Mouse (Mus musculus) neural tube, embryonic 11.5 days (tissue): ENCODE results near the gene Setd2. TPM values are rescaled to one million over a fixed set of nuclear protein-coding genes. Genes with fewer than 3 reads are reported as not detected.

Experiments used
- ATAC-seq: fragments of 200-750 bp; cut with Nextera tagmentation; 2 replicates; pipeline ENCODE4 v1.8.0; 2017; ENCODE audit warnings: moderate number of reproducible peaks, mild to moderate bottlenecking, moderate TSS enrichment, moderate library complexity; ENCODE audit not compliant: insufficient read depth, low FRiP score, low TSS enrichment
- DNase-seq: peaks from one replicate; pipeline ENCODE4 v3.0.0-alpha.2; 2015; ENCODE audit warnings: low spot score
- H3K27ac ChIP-seq: fragments of 300-500 bp; sonication (generic); 2 replicates; pipeline ENCODE4 v1.5.1; 2014; ENCODE audit warnings: low read depth, mild to moderate bottlenecking, low read length
- H3K27me3 ChIP-seq: fragments of 300-500 bp; sonication (generic); 2 replicates; pipeline ENCODE4 v1.6.1; 2014; ENCODE audit warnings: mild to moderate bottlenecking, low read length, mixed read lengths; ENCODE audit not compliant: control insufficient read depth, insufficient read depth
- H3K36me3 ChIP-seq: fragments of 300-500 bp; sonication (generic); 2 replicates; pipeline ENCODE4 v1.6.1; 2014; ENCODE audit warnings: mild to moderate bottlenecking, low read length, moderate library complexity, mixed read lengths; ENCODE audit not compliant: control insufficient read depth, insufficient read depth
- H3K4me1 ChIP-seq: fragments of 300-500 bp; sonication (generic); 2 replicates; pipeline ENCODE4 v1.6.1; 2014; ENCODE audit warnings: low read length, mixed read lengths; ENCODE audit not compliant: control insufficient read depth, insufficient read depth
- H3K4me2 ChIP-seq: fragments of 300-500 bp; sonication (generic); 2 replicates; pipeline ENCODE4 v1.6.1; 2014; ENCODE audit warnings: low read depth, mild to moderate bottlenecking, moderate library complexity
- H3K4me3 ChIP-seq: fragments of 300-500 bp; sonication (generic); 2 replicates; pipeline ENCODE4 v1.5.1; 2014; ENCODE audit warnings: low read depth, low read length
- H3K9ac ChIP-seq: fragments of 300-500 bp; sonication (generic); 2 replicates; pipeline ENCODE4 v1.6.1; 2014; ENCODE audit warnings: mild to moderate bottlenecking, low read length
- H3K9me3 ChIP-seq: fragments of 300-500 bp; sonication (generic); 2 replicates; pipeline ENCODE4 v1.6.1; 2016; ENCODE audit warnings: low read length; ENCODE audit not compliant: control insufficient read depth
- WGBS: fragments of 180-500 bp; shearing (Covaris S2); extraction: QIAGEN DNeasy Blood & Tissue Kit; methylation state at CpG from one replicate; pipeline ENCODE4 v1.1.7; 2014; 5-methylcytosine and 5-hydroxymethylcytosine counted together
- polyA plus RNA-seq: library from polyadenylated mRNA; unstranded; fragments of >200 nt; fragmentation: Nextera tagmentation; extraction: Ambion mirVana; gene quantifications from 2 replicates; pipeline ENCODE4 v1.2.1, GENCODE M21; 2014

Setd2 gene
- polyA plus RNA-seq = 45.0 and 50.6 TPM in 2 replicates

GRCm38 (mm10) chr9:110532538-110533291 is at the start of gene Setd2:
Setd2 (plus strand) TSS chr9:110532597.
- peak within 1 kb of the TSS; percentile 99 for H3K9ac ChIP-seq
- peak within 1 kb of the TSS; percentile 96 for H3K4me3 ChIP-seq
- H3K4me2 ChIP-seq = peak within 1 kb of the TSS; percentile 54
- ATAC-seq (peak; percentile 59), DNase-seq (peak; percentile 75)
- H3K36me3 ChIP-seq = no peaks in the 10 kb centered on the region
- H3K27me3 ChIP-seq = no peaks in the 10 kb centered on the region
- under 1% methylated on average over 86 of the region's 109 CpGs for WGBS
- peak within 1 kb of the TSS; percentile 99 for H3K27ac ChIP-seq
- peaks cover 9% of the 10 kb centered on the region; the same call in 1 of the 2 replicates for H3K4me1 ChIP-seq
- no peaks in the 10 kb centered on the region for H3K9me3 ChIP-seq

- H3K4me1 ChIP-seq = no peaks in the 10 kb centered on the region
- no peak overlapping the region for H3K9ac ChIP-seq
- no peak overlapping the region for H3K4me3 ChIP-seq
- no peak overlapping the region for H3K27ac ChIP-seq
- DNase-seq (no peak), ATAC-seq (no peak)
- H3K36me3 ChIP-seq = no peaks in the 10 kb centered on the region
- no peak overlapping the region for H3K4me2 ChIP-seq
- no peaks in the 10 kb centered on the region for H3K27me3 ChIP-seq
- WGBS = 26% methylated on average over 4 of the region's 4 CpGs
- 0 out of 2 replicates have a peak, but pooled peaks cover 6% of the 10 kb centered on the region for H3K9me3 ChIP-seq
Observed at GRCm38 (mm10) chr9:110488841-110489240, 43.6 kb upstream of the Setd2 start.

GRCm38 (mm10) chr9:110490913-110491312 is 41.5 kb upstream of the Setd2 start:
- no peak overlapping the region for H3K4me3 ChIP-seq
- no peak overlapping the region for H3K27ac ChIP-seq
- 63% methylated on average over 5 of the region's 5 CpGs for WGBS
- no peak for ATAC-seq
- H3K4me1 ChIP-seq = no peaks in the 10 kb centered on the region
- no peaks in the 10 kb centered on the region for H3K36me3 ChIP-seq
- H3K4me2 ChIP-seq = no peak overlapping the region
- no peaks in the 10 kb centered on the region for H3K27me3 ChIP-seq
- no peak for DNase-seq
- 0 out of 2 replicates have a peak, but pooled peaks cover 6% of the 10 kb centered on the region for H3K9me3 ChIP-seq
- H3K9ac ChIP-seq = no peak overlapping the region

GRCm38 (mm10) chr9:110525737-110526136 is 6.7 kb upstream of the Setd2 start:
- no peak overlapping the region for H3K27ac ChIP-seq
- DNase-seq = no peak
- no peaks in the 10 kb centered on the region for H3K9me3 ChIP-seq
- no peaks in the 10 kb centered on the region for H3K4me1 ChIP-seq
- H3K27me3 ChIP-seq = no peaks in the 10 kb centered on the region
- no peaks in the 10 kb centered on the region for H3K36me3 ChIP-seq
- H3K4me2 ChIP-seq = no peak overlapping the region
- no peak for ATAC-seq
- H3K9ac ChIP-seq = no peak overlapping the region
- 59% methylated on average over 2 of the region's 2 CpGs for WGBS
- H3K4me3 ChIP-seq = no peak overlapping the region

- Histone ChIP-seq H3K9me3 (no peaks in the 10 kb centered on the region), H3K27ac (no peak overlapping the region), H3K4me3 (no peak overlapping the region), H3K27me3 (no peaks in the 10 kb centered on the region), H3K4me2 (no peak overlapping the region), H3K4me1 (peaks cover 4% of the 10 kb centered on the region; the same call in 1 of the 2 replicates), H3K9ac (no peak overlapping the region), H3K36me3 (no peaks in the 10 kb centered on the region)
- DNase-seq = no peak
- no peak for ATAC-seq
- 36% methylated on average over 9 of the region's 9 CpGs for WGBS
Observed at GRCm38 (mm10) chr9:110529002-110529737, 3.2 kb upstream of the Setd2 start.

GRCm38 (mm10) chr9:110530650-110531049 is 1.7 kb upstream of the Setd2 start:
- Histone ChIP-seq H3K4me3 (no peak overlapping the region), H3K36me3 (no peaks in the 10 kb centered on the region), H3K9me3 (no peaks in the 10 kb centered on the region), H3K4me1 (peaks cover 9% of the 10 kb centered on the region; the same call in 1 of the 2 replicates), H3K4me2 (no peak overlapping the region), H3K27me3 (no peaks in the 10 kb centered on the region), H3K9ac (no peak overlapping the region), H3K27ac (no peak overlapping the region)
- WGBS = 79% methylated on average over 3 of the region's 3 CpGs
- DNase-seq (no peak), ATAC-seq (no peak)

GRCm38 (mm10) chr9:110531151-110531791 is 1.1 kb upstream of the Setd2 start:
- peak overlapping the region; percentile 99; the same call in 1 of the 2 replicates for H3K27ac ChIP-seq
- no peak for DNase-seq
- peaks cover 9% of the 10 kb centered on the region; the same call in 1 of the 2 replicates for H3K4me1 ChIP-seq
- 29% methylated on average over 6 of the region's 6 CpGs for WGBS
- H3K9me3 ChIP-seq = no peaks in the 10 kb centered on the region
- ATAC-seq = no peak
- no peak overlapping the region for H3K9ac ChIP-seq
- peak overlapping the region; percentile 43 for H3K4me2 ChIP-seq
- H3K27me3 ChIP-seq = no peaks in the 10 kb centered on the region
- no peaks in the 10 kb centered on the region for H3K36me3 ChIP-seq
- H3K4me3 ChIP-seq = peak overlapping the region; percentile 96

- Histone ChIP-seq H3K4me1 (peaks cover 9% of the 10 kb centered on the region; the same call in 1 of the 2 replicates), H3K27me3 (no peaks in the 10 kb centered on the region), H3K9me3 (no peaks in the 10 kb centered on the region), H3K4me2 (peak overlapping the region; percentile 43), H3K36me3 (no peaks in the 10 kb centered on the region), H3K4me3 (peak overlapping the region; percentile 96), H3K9ac (peak overlapping the region; percentile 99), H3K27ac (peak overlapping the region; percentile 99)
- ATAC-seq (peak; percentile 99), DNase-seq (peak; percentile 98)
- 0% methylated on average over 41 of the region's 53 CpGs for WGBS
Observed at GRCm38 (mm10) chr9:110531914-110532489, 395 bp upstream of the Setd2 start.
